Mouse (Mus musculus) kidney, embryonic 14.5 days (tissue): ENCODE measurements at regions not wholly inside any gene's neighbourhood (a gene's known extent, or its start where the extent isn't known, plus 50 kb on each side); places are given as distances from the start of the nearest gene placed in this dataset.

Experiments
- ATAC-seq: fragments of 200-750 bp; cut with Nextera tagmentation; 2 replicates; pipeline ENCODE4 v1.8.0; 2017; ENCODE audit warnings: moderate number of reproducible peaks, mild to moderate bottlenecking, moderate TSS enrichment, moderate library complexity; ENCODE audit not compliant: low FRiP score, low TSS enrichment
- H3K27ac ChIP-seq: fragments of 300-500 bp; sonication (generic); 2 replicates; pipeline ENCODE4 v1.5.1; 2014; ENCODE audit warnings: low read depth, mild to moderate bottlenecking, low read length, moderate library complexity, mixed read lengths
- H3K27me3 ChIP-seq: fragments of 300-500 bp; sonication (generic); 2 replicates; pipeline ENCODE4 v1.6.1; 2014; ENCODE audit warnings: mild to moderate bottlenecking, low read length; ENCODE audit not compliant: control insufficient read depth, insufficient read depth
- H3K36me3 ChIP-seq: fragments of 300-500 bp; sonication (generic); 2 replicates; pipeline ENCODE4 v1.6.1; 2014; ENCODE audit warnings: low read length, mixed read lengths; ENCODE audit not compliant: control insufficient read depth, insufficient read depth
- H3K4me1 ChIP-seq: fragments of 300-500 bp; sonication (generic); 2 replicates; pipeline ENCODE4 v1.6.1; 2014; ENCODE audit warnings: low read length, mixed read lengths; ENCODE audit not compliant: control insufficient read depth, insufficient read depth
- H3K4me2 ChIP-seq: fragments of 300-500 bp; sonication (generic); replicated peaks from 2 replicates; pipeline ENCODE4 v1.6.1; 2014; ENCODE audit warnings: low read depth, mild to moderate bottlenecking, low read length
- H3K4me3 ChIP-seq: fragments of 300-500 bp; sonication (generic); 2 replicates; pipeline ENCODE4 v1.5.1; 2014; ENCODE audit warnings: mild to moderate bottlenecking, low read length
- H3K9ac ChIP-seq: fragments of 300-500 bp; sonication (generic); 2 replicates; pipeline ENCODE4 v1.6.1; 2014; ENCODE audit warnings: low read depth, mild to moderate bottlenecking, low read length, moderate library complexity
- H3K9me3 ChIP-seq: fragments of 300-500 bp; sonication (generic); 2 replicates; pipeline ENCODE4 v1.6.1; 2016; ENCODE audit warnings: low read length; ENCODE audit not compliant: control insufficient read depth
- WGBS: fragments of 180-500 bp; shearing (Covaris S2); extraction: QIAGEN DNeasy Blood & Tissue Kit; methylation state at CpG from one replicate; pipeline ENCODE4 v1.1.7; 2014; 5-methylcytosine and 5-hydroxymethylcytosine counted together

- 86% methylated on average over 2 of the region's 2 CpGs for WGBS
- no peaks in the 10 kb centered on the region for H3K27me3 ChIP-seq
- H3K36me3 ChIP-seq, result no peaks in the 10 kb centered on the region
- no peak overlapping the region for H3K4me2 ChIP-seq
- H3K9ac ChIP-seq, result no peak overlapping the region
- H3K4me3 ChIP-seq, result no peak overlapping the region
- ATAC-seq, result no peak
- no peaks in the 10 kb centered on the region for H3K4me1 ChIP-seq
- no peak overlapping the region for H3K27ac ChIP-seq
- H3K9me3 ChIP-seq, result no peaks in the 10 kb centered on the region
Observed at GRCm38 (mm10) chr10:87747846-87748552, 110.1 kb upstream of the Igf1 start.

- no peak for ATAC-seq
- Histone ChIP-seq H3K4me3 (no peak overlapping the region), H3K27me3 (no peaks in the 10 kb centered on the region), H3K36me3 (no peaks in the 10 kb centered on the region), H3K9me3 (no peaks in the 10 kb centered on the region), H3K9ac (no peak overlapping the region), H3K4me2 (no peak overlapping the region), H3K4me1 (no peaks in the 10 kb centered on the region), H3K27ac (no peak overlapping the region)
- WGBS, result 85% methylated on average over 4 of the region's 4 CpGs
Observed at GRCm38 (mm10) chr10:87748631-87749193, 109.4 kb upstream of the Igf1 start.

GRCm38 (mm10) chr10:87750321-87750720 is 107.7 kb upstream of the Igf1 start:
- no peak overlapping the region for H3K9ac ChIP-seq
- no peak for ATAC-seq
- H3K4me1 ChIP-seq, result no peaks in the 10 kb centered on the region
- H3K27me3 ChIP-seq, result no peaks in the 10 kb centered on the region
- H3K36me3 ChIP-seq, result no peaks in the 10 kb centered on the region
- H3K9me3 ChIP-seq, result no peaks in the 10 kb centered on the region
- no peak overlapping the region for H3K27ac ChIP-seq
- no peak overlapping the region for H3K4me2 ChIP-seq
- H3K4me3 ChIP-seq, result no peak overlapping the region

- Histone ChIP-seq H3K9me3 (no peaks in the 10 kb centered on the region), H3K4me2 (no peak overlapping the region), H3K27ac (no peak overlapping the region), H3K9ac (no peak overlapping the region), H3K4me1 (no peaks in the 10 kb centered on the region), H3K4me3 (no peak overlapping the region), H3K27me3 (no peaks in the 10 kb centered on the region), H3K36me3 (no peaks in the 10 kb centered on the region)
- no peak for ATAC-seq
- WGBS, result 54% methylated on average over 1 of the region's 1 CpGs
Observed at GRCm38 (mm10) chr10:87750972-87751371, 107.1 kb upstream of the Igf1 start.

- Histone ChIP-seq H3K27me3 (no peaks in the 10 kb centered on the region), H3K36me3 (no peaks in the 10 kb centered on the region), H3K27ac (no peak overlapping the region), H3K9ac (no peak overlapping the region), H3K9me3 (no peaks in the 10 kb centered on the region), H3K4me1 (no peaks in the 10 kb centered on the region), H3K4me3 (no peak overlapping the region), H3K4me2 (no peak overlapping the region)
- ATAC-seq, result no peak
- WGBS, result 50% methylated on average over 2 of the region's 2 CpGs
Observed at GRCm38 (mm10) chr10:87752117-87752516, 105.9 kb upstream of the Igf1 start.

GRCm38 (mm10) chr10:87753483-87753882 is 104.6 kb upstream of the Igf1 start:
- Histone ChIP-seq H3K4me1 (no peaks in the 10 kb centered on the region), H3K4me2 (no peak overlapping the region), H3K27me3 (no peaks in the 10 kb centered on the region), H3K9me3 (no peaks in the 10 kb centered on the region), H3K9ac (no peak overlapping the region), H3K4me3 (no peak overlapping the region), H3K27ac (no peak overlapping the region), H3K36me3 (no peaks in the 10 kb centered on the region)
- 41% methylated on average over 1 of the region's 1 CpGs for WGBS
- ATAC-seq, result no peak

- Histone ChIP-seq H3K4me2 (no peak overlapping the region), H3K9me3 (no peaks in the 10 kb centered on the region), H3K27ac (no peak overlapping the region), H3K4me1 (no peaks in the 10 kb centered on the region), H3K4me3 (no peak overlapping the region), H3K27me3 (no peaks in the 10 kb centered on the region), H3K36me3 (no peaks in the 10 kb centered on the region), H3K9ac (no peak overlapping the region)
- ATAC-seq, result peak; percentile 39; the same call in 1 of the 2 replicates
- 53% methylated on average over 5 of the region's 5 CpGs for WGBS
Observed at GRCm38 (mm10) chr10:87761528-87762030, 96.5 kb upstream of the Igf1 start.

- no peak overlapping the region for H3K9ac ChIP-seq
- no peak overlapping the region for H3K4me3 ChIP-seq
- H3K36me3 ChIP-seq, result no peaks in the 10 kb centered on the region
- no peaks in the 10 kb centered on the region for H3K4me1 ChIP-seq
- H3K4me2 ChIP-seq, result no peak overlapping the region
- no peak overlapping the region for H3K27ac ChIP-seq
- H3K9me3 ChIP-seq, result no peaks in the 10 kb centered on the region
- no peaks in the 10 kb centered on the region for H3K27me3 ChIP-seq
- peak; percentile 66; the same call in 1 of the 2 replicates for ATAC-seq
- WGBS, result 31% methylated on average over 4 of the region's 4 CpGs
Observed at GRCm38 (mm10) chr10:87787521-87787920, 70.5 kb upstream of the Igf1 start.

- H3K4me2 ChIP-seq, result no peak overlapping the region
- ATAC-seq, result no peak
- H3K9me3 ChIP-seq, result no peaks in the 10 kb centered on the region
- no peaks in the 10 kb centered on the region for H3K4me1 ChIP-seq
- H3K27ac ChIP-seq, result no peak overlapping the region
- no peaks in the 10 kb centered on the region for H3K27me3 ChIP-seq
- no peak overlapping the region for H3K9ac ChIP-seq
- H3K4me3 ChIP-seq, result no peak overlapping the region
- H3K36me3 ChIP-seq, result no peaks in the 10 kb centered on the region
Observed at GRCm38 (mm10) chr10:87792346-87792745, 65.7 kb upstream of the Igf1 start.
